Mouse (Mus musculus): ENCODE measurements around the gene Abca16.

Gene Abca16

DNA sequence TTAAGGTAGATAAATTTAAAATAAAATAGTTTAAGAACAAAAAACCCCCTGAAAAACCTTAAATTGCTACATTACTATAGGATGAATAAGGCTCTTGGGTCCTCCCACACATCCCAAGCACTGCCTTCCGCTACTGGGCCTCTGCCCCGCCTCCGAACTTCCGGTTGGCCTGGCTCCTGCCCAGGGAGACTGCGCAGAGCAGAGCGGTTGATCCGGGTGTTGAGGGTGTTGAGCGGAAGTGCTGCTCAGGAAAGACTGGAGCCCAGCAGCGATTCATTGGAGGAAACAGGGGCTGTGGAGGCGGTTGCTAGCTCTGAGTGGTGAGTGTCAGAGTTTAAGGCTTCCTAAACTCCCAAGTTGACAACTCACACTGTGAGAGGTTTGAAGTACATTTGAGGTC, at the start of gene Abca16:
Gene Abca16, plus strand, starts transcription at position 201 of the 400 bp plus-strand sequence.
- DNase-seq (ENCODE audit: low read depth, low spot score): no peak

DNA sequence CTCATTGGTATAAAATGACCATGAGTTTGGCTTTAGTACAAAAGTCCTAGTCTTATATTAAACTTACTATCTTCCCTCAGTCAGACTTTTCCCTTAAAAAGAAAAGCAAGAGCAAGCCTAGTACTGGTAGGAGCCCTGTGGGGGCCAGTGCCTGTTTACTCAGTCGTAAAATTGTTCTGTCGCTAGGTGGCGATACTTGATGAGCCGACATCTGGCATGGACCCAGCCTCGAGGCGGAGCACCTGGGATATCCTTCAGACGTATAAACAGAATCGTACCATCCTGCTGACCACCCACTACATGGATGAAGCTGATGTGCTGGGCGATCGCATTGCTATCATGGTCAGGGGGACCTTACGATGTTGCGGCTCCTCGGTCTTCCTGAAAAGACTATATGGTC, 48.3 kb upstream of the Abca16 start:
- no peak for DNase-seq (ENCODE audit: low read depth, low spot score)

DNA sequence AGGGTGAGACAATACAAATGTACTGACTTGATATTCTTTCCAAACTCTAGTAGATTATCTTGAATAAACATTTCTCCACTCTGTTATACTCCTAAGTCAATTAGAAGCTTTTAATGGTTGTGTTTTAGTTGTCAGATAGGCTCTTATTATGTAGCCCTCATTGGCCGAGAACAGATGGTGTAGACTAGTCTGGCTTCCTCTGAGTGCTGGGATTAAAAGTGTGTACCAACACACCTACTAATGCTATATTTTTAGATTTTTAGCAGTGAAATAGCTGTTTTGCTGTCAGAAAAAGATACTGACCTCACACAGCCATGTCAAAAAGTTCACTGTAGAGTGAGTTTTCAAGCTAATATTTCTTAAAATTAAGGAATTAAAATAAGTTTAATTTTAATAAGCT, 2.9 kb downstream of the Abca16 start:
- no peak for DNase-seq (ENCODE audit: low read depth, low spot score)

DNA sequence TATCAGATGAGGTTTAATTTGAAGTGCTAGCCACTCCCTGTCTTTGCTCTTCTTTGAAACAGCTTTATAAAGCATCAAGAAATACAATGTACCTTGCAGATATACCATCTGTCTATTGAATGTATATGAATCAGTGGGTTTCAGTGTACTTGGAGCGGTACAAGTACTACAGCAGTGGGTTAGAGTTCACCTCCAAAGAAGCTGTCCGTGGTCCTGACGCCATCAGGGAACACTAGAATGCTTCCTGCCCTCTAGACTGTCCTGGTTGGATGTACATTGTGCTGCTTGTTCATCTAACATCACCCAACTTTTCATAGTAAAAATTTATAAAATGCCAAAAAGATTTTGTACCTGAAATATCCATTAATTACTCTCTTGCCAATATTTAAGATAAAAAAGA, 17.2 kb downstream of the Abca16 start:
- DNase-seq (ENCODE audit: low read depth, low spot score): no peak

DNA sequence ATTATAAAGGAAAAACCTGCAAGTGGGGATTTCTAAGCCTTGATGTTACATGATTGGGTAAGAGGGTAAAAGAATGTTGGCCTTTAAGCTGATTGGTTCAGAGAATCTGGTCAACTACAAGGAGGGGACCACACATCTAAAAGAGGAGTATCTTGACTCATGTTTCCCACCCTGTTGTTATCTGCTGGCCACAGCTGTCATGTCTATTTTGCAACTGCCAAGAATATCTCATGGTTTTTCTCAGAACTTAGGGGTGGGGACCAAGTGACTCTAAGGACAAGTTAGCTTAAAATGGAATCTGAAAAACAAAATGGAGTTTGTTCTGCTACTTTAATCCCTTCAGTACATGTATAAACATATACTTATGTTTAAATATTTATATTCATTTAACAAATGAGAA, 22.0 kb downstream of the Abca16 start:
- DNase-seq (ENCODE audit: low read depth, low spot score): peak; percentile 1

DNA sequence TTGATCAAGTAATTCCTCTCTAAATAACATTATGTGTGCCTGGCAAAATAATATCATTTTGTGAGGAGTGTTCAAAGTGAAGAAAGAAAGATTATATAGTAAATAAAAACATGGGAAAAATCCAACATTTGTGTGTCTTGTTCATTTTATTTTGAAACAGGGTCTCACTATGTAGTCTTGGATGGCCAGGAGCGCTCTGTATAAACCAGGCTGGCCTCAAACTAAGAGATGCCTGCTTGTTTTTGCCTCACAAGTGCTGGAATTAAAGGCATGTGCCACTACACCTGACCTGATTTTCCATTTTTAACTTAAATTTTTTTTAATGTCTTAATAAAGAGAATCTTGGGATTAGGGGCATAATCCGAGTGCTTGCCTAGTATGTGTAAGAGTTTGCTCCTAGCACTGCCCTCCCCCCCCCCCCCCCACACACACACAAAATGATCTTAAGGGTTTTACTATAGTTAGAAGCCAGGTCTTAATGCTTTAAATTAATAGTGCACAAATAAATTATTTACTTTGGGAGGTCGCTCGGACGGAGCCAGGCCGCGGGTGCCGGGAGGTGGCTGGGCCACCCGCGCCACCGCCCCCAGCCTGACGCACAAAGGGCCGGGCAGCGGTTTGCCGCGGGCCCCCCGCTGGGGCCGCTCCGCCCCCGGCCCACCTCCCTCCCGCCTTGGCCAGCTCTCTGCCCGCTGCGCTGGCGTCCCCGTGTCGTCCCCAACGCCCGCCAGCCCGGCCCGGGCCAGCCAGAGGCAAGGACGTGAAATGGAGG, 94.6 kb downstream of the Abca16 start:
- DNase-seq (ENCODE audit: low read depth, low spot score): no peak

DNA sequence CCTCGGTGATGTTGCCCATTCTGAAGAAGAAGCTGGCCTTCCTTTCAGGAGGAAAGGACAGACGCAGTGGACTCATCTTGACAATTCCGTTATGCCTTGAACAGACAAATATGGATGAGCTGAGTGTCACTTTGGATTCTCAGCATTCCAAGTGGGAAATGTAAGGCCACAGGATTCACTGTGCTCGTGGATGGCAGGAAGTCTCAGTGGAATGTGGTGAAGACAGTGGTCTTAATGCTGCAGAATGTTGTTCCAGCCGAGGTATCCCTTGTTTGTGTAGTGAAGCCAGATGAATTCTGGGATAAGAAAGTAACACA, 95.2 kb downstream of the Abca16 start:
- DNase-seq (ENCODE audit: low read depth, low spot score): no peak

DNA sequence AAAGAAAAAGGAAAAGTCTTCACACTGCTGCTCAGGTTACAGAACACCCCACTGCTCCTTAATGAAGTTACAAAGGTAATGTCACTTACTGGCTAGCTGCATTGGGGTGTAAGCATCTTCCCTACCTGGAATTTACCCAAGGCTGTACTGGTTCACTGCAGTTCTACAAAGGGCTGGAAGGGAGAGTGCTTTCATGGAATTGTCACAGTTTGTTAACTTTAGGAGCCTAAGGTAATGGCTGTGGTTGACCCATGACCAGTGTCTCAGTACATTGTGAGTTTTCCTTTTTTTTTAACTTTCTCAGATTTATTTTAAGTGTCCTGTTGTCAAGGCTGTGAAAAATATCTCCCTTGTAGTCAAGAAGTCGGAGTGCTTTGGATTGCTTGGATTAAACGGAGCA, 125.4 kb downstream of the Abca16 start:
- DNase-seq (ENCODE audit: low read depth, low spot score): no peak

DNA sequence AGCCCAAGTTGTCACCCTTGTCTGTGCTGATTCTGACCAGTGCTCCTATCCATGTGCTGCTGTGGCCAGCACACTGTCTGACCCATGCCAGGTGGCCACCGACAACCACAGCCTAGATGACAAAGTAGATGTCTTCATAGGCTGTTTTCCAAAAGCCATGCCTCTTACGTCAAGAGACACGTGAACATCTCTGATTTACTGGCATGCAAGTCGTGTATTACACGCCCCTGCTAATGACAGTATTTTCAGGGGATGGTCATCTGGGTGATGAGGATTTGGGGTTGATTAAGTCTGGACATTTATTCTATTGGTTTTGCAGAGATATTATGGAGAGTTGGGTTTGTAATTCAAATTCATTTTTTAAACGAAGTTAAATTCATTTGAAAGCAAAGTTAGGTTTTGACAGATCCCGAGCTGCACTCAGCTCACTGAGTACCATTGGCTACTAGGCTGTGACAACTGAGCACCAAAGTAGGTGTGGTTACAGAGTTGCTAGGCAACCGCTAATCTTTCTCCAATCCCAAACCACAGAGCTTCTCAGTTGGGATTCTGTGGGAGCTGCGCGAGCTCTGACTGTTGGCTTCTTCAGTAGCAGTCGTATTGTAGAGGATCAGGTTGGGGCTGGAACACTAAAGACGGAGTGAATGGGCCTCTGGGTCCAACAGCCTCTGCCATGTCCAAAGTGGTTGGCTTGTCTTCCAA, 143.2 kb downstream of the Abca16 start:
- no peak for DNase-seq (ENCODE audit: low read depth, low spot score)

DNA sequence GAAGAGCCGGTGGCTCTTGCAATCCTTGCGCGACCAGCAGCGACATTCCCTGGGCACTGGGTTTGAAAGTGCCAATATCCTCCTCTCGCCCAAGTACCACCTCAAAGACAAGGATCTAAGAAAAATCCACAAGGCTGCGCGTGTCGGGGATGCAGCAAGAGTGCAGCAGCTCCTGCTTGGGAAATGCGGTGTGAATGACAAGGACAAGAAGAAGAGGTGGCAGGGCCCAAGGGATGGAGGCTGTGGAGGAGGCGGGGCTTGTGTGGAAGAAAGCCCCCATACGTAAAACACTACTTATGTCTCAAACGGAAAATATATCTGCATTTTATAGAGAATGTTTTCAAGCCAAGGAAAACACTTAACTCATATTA, 143.7 kb downstream of the Abca16 start:
- no peak for DNase-seq (ENCODE audit: low read depth, low spot score)

DNA sequence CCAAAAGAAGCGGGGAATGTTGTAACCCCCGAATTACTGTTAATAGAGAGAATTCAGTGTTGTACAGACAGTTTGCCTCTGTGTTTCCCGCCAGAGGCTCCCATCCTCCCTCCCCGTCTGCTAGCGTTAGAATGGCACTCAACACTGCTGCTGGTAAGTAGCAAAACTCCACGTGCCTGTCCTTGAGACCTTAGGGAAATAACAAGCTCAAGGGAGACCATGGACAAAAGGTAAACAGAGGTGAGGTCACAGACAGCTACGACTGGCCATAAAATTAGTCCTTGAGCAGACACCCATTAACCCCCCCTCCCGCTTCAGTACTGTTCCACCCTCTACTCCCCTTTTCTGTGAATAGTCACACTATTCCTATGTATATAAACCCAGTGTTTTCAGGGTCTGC, 157.9 kb downstream of the Abca16 start:
- no peak for DNase-seq (ENCODE audit: low read depth, low spot score)

DNA sequence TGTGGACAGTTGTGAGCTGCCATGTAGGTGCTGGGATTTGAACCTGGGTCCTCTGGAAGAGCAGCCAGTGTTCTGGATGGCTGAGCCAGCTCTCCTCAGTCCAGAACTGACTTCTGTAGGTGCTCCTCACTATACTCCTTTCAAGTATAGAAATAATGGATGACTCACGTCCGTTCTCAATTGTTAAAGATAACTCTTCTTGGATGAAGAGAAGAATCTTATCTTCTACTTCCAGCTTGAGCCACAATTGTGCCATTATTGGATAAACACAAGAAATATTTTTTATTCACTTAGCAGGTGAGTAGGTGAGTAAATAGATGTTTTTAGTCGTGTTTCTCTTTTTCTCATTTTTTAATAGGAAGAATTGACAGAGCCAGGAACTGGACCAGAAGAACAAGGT, 167.1 kb downstream of the Abca16 start:
- DNase-seq (ENCODE audit: low read depth, low spot score): no peak
